Mouse (Mus musculus): ENCODE data around the gene Usp7.
A peak's percentile ranks its signal among the peaks of the same experiment; 100 is the strongest.

Usp7 gene

GRCm38 (mm10) chr16:8791949-8792557, at the start of gene Usp7:
Gene Usp7, minus strand, starts transcription at chr16:8792308.
- DNase-seq (ENCODE audit: low spot score) = no peak

- no peak for DNase-seq (ENCODE audit: low spot score)
Measured at GRCm38 (mm10) chr16:8840557-8840956, 48.4 kb upstream of the Usp7 start.

GRCm38 (mm10) chr16:8838921-8839320, 46.8 kb upstream of the Usp7 start:
- no peak for DNase-seq (ENCODE audit: low spot score)

- DNase-seq (ENCODE audit: low spot score) = no peak
Measured at GRCm38 (mm10) chr16:8837595-8837994, 45.5 kb upstream of the Usp7 start.

GRCm38 (mm10) chr16:8836876-8837275, 44.8 kb upstream of the Usp7 start:
- no peak for DNase-seq (ENCODE audit: low spot score)

- DNase-seq (ENCODE audit: low spot score) = no peak
Measured at GRCm38 (mm10) chr16:8831241-8831640, 39.1 kb upstream of the Usp7 start.

- peak; percentile 80 for DNase-seq (ENCODE audit: low spot score)
Measured at GRCm38 (mm10) chr16:8830431-8831211, 38.5 kb upstream of the Usp7 start.

GRCm38 (mm10) chr16:8829564-8830359, 37.7 kb upstream of the Usp7 start, which contains the start of gene 1810013L24Rik:
Gene 1810013L24Rik, plus strand, starts transcription at chr16:8830100.
- DNase-seq (ENCODE audit: low spot score) = peak; percentile 99

GRCm38 (mm10) chr16:8828636-8829563, 36.8 kb upstream of the Usp7 start:
- DNase-seq (ENCODE audit: low spot score) = peak; percentile 76

GRCm38 (mm10) chr16:8827366-8827765, 35.3 kb upstream of the Usp7 start:
- no peak for DNase-seq (ENCODE audit: low spot score)

GRCm38 (mm10) chr16:8823661-8824060, 31.6 kb upstream of the Usp7 start:
- DNase-seq (ENCODE audit: low spot score) = peak; percentile 54

- no peak for DNase-seq (ENCODE audit: low spot score)
Measured at GRCm38 (mm10) chr16:8822586-8822985, 30.5 kb upstream of the Usp7 start.

GRCm38 (mm10) chr16:8821429-8821828, 29.3 kb upstream of the Usp7 start:
- peak; percentile 46 for DNase-seq (ENCODE audit: low spot score)

GRCm38 (mm10) chr16:8817872-8818271, 25.8 kb upstream of the Usp7 start:
- no peak for DNase-seq (ENCODE audit: low spot score)

GRCm38 (mm10) chr16:8810399-8811127, 18.5 kb upstream of the Usp7 start:
- no peak for DNase-seq (ENCODE audit: low spot score)

GRCm38 (mm10) chr16:8806703-8807102, 14.6 kb upstream of the Usp7 start:
- DNase-seq (ENCODE audit: low spot score) = peak; percentile 21

GRCm38 (mm10) chr16:8795906-8796305, 3.8 kb upstream of the Usp7 start:
- DNase-seq (ENCODE audit: low spot score) = no peak

- DNase-seq (ENCODE audit: low spot score) = no peak
Measured at GRCm38 (mm10) chr16:8794952-8795351, 2.8 kb upstream of the Usp7 start.

- no peak for DNase-seq (ENCODE audit: low spot score)
Measured at GRCm38 (mm10) chr16:8790886-8791285, 1.2 kb downstream of the Usp7 start.

- peak; percentile 88 for DNase-seq (ENCODE audit: low spot score)
Measured at GRCm38 (mm10) chr16:8784753-8785152, 7.4 kb downstream of the Usp7 start.
